25 mouse cellular contexts compared by ENCODE assay signal in genomic region chr14:49008399-49009189, GRCm38 (mm10).
"Had no signal": no experiment of that assay in that cellular context is flagged by ENCODE, and none has a peak within 500 bp of the region (broad histone marks: within the 10 kb centered on the region; RNA-seq: fewer than 3 reads in every experiment).

No protein-coding gene starts in this region.

- H3K27me3 ChIP-seq: heart, embryonic 13.5 days; heart, embryonic 15.5 days; hindbrain, embryonic 12.5 days; intestine, embryonic 15.5 days; limb, embryonic 12.5 days had no signal

- ATAC-seq: forebrain, embryonic 16.5 days; hindbrain, embryonic 16.5 days; inflammation-experienced regulatory T-cells, adult 6 months; intestine, embryonic 15.5 days; intestine, postnatal 0 days had no signal

- H3K4me1 ChIP-seq: heart, embryonic 13.5 days; heart, embryonic 15.5 days; hindbrain, embryonic 10.5 days; hindbrain, embryonic 12.5 days; intestine, embryonic 15.5 days; limb, embryonic 10.5 days; limb, embryonic 12.5 days had no signal

- H3K9me3 ChIP-seq: heart, embryonic 13.5 days; heart, embryonic 15.5 days; hindbrain, embryonic 10.5 days; hindbrain, embryonic 12.5 days; intestine, embryonic 15.5 days; limb, embryonic 10.5 days; limb, embryonic 12.5 days had no signal

- H3K4me2 ChIP-seq: heart, embryonic 11.5 days; heart, embryonic 13.5 days; heart, embryonic 15.5 days; hindbrain, embryonic 12.5 days; hindbrain, embryonic 14.5 days; intestine, embryonic 15.5 days; limb, embryonic 12.5 days had no signal

- H3K27ac ChIP-seq: gastrocnemius, adult 2 months; heart, adult 2 months; heart, embryonic 13.5 days; heart, embryonic 15.5 days; hindbrain, embryonic 10.5 days; hindbrain, embryonic 12.5 days; hindbrain, embryonic 14.5 days; intestine, embryonic 15.5 days; kidney, postnatal 0 days; layer of hippocampus, adult 2 months; left cerebral cortex, adult 2 months; limb, embryonic 10.5 days; limb, embryonic 12.5 days had no signal

- H3K36me3 ChIP-seq: heart, embryonic 15.5 days; hindbrain, embryonic 12.5 days; intestine, embryonic 15.5 days had no signal

- H3K9ac ChIP-seq: heart, embryonic 13.5 days; heart, embryonic 15.5 days; hindbrain, embryonic 12.5 days; hindbrain, embryonic 14.5 days; intestine, embryonic 15.5 days; limb, embryonic 12.5 days had no signal

- DNase-seq: gastrocnemius, adult 2 months; gastrocnemius, postnatal 10 days; gastrocnemius, postnatal 25 days; heart, adult 2 months; heart, postnatal 4 days; kidney, adult 18-20 months; kidney, adult 8-10 months; kidney, postnatal 25 days; kidney, postnatal 4 days had no signal

- H3K4me3 ChIP-seq: gastrocnemius, adult 2 months; heart, adult 2 months; heart, embryonic 13.5 days; heart, embryonic 15.5 days; hindbrain, embryonic 10.5 days; hindbrain, embryonic 12.5 days; intestine, embryonic 15.5 days; layer of hippocampus, adult 2 months; left cerebral cortex, adult 2 months; limb, embryonic 10.5 days; limb, embryonic 12.5 days had no signal
